Mouse (Mus musculus) limb, embryonic 14.5 days (tissue): Measurements from ENCODE around the gene Ago3. TPM values are rescaled to one million over a fixed set of nuclear protein-coding genes. Genes with fewer than 3 reads are reported as not detected.

Source experiments
- ATAC-seq: fragments of 200-750 bp; cut with Nextera tagmentation; 2 replicates; pipeline ENCODE4 v1.8.0; 2017; ENCODE audit warnings: low read depth, moderate number of reproducible peaks, moderate TSS enrichment; ENCODE audit not compliant: low FRiP score
- DNase-seq: peaks from one replicate; pipeline ENCODE4 v3.0.0-alpha.2; 2015; ENCODE audit warnings: low spot score
- H3K27ac ChIP-seq: fragments of 300-500 bp; sonication (generic); replicated peaks from 2 replicates; pipeline ENCODE4 v1.5.1; 2014; ENCODE audit warnings: low read depth, mild to moderate bottlenecking, low read length, moderate library complexity, mixed read lengths
- H3K27me3 ChIP-seq: fragments of 300-500 bp; sonication (generic); 2 replicates; pipeline ENCODE4 v1.6.1; 2014; ENCODE audit warnings: low read length, mixed read lengths; ENCODE audit not compliant: control insufficient read depth, insufficient read depth
- H3K36me3 ChIP-seq: fragments of 300-500 bp; sonication (generic); 2 replicates; pipeline ENCODE4 v1.6.1; 2014; ENCODE audit warnings: mild to moderate bottlenecking, low read length, moderate library complexity, mixed read lengths; ENCODE audit not compliant: control insufficient read depth, insufficient read depth
- H3K4me1 ChIP-seq: fragments of 300-500 bp; sonication (generic); 2 replicates; pipeline ENCODE4 v1.6.1; 2014; ENCODE audit warnings: antibody characterized with exemption, low read length, mixed read lengths; ENCODE audit not compliant: control insufficient read depth, insufficient read depth
- H3K4me2 ChIP-seq: fragments of 300-500 bp; sonication (generic); replicated peaks from 2 replicates; pipeline ENCODE4 v1.6.1; 2014; ENCODE audit warnings: low read depth, mild to moderate bottlenecking, low read length, moderate library complexity; ENCODE audit not compliant: severe bottlenecking
- H3K4me3 ChIP-seq: fragments of 300-500 bp; sonication (generic); replicated peaks from 2 replicates; pipeline ENCODE4 v1.5.1; 2014; ENCODE audit warnings: low read length
- H3K9ac ChIP-seq: fragments of 300-500 bp; sonication (generic); 2 replicates; pipeline ENCODE4 v1.6.1; 2014; ENCODE audit warnings: mild to moderate bottlenecking, low read depth, low read length, moderate library complexity; ENCODE audit not compliant: severe bottlenecking
- H3K9me3 ChIP-seq: fragments of 300-500 bp; sonication (generic); 2 replicates; pipeline ENCODE4 v1.6.1; 2016; ENCODE audit warnings: low read length; ENCODE audit not compliant: control insufficient read depth
- POLR2A ChIP-seq: fragments of 200-500 bp; IDR thresholded peaks from 2 replicates; pipeline ENCODE4 v1.8.0; 2012; ENCODE audit warnings: inconsistent platforms, mild to moderate bottlenecking, moderate library complexity, borderline replicate concordance; ENCODE audit not compliant: insufficient read depth, insufficient read length; ENCODE audit errors: extremely low read depth
- WGBS: fragments of 180-500 bp; shearing (Covaris S2); extraction: QIAGEN DNeasy Blood & Tissue Kit; methylation state at CpG from one replicate; pipeline ENCODE4 v1.1.7; 2014; 5-methylcytosine and 5-hydroxymethylcytosine counted together
- polyA plus RNA-seq, 2 experiments: library from polyadenylated mRNA; depleted of rRNA in 1 of 2; stranded (reverse) in 1 of 2; unstranded in 1 of 2; fragments of >200 nt; fragmentation: Nextera tagmentation in 1 of 2; extraction: Ambion mirVana in 1 of 2; gene quantifications; 2 replicates each; pipeline versions ENCODE4 v1.2.1 to v1.2.3; 2012 to 2014

Gene Ago3
- polyA plus RNA-seq, 2 experiments = 6.6 to 11.4 TPM

- 51% methylated on average over 4 of the region's 4 CpGs for WGBS
Measured at GRCm38 (mm10) chr4:126339461-126339860, 89.9 kb downstream of the Ago3 start.

GRCm38 (mm10) chr4:126332358-126332757 is 97.0 kb downstream of the Ago3 start:
- WGBS = 49% methylated on average over 3 of the region's 3 CpGs
- no peak for TF ChIP-seq POLR2A
- DNase-seq (no peak), ATAC-seq (no peak)
- Histone ChIP-seq H3K4me3 (no peak overlapping the region), H3K4me1 (no peaks in the 10 kb centered on the region), H3K36me3 (no peaks in the 10 kb centered on the region), H3K27me3 (no peaks in the 10 kb centered on the region), H3K27ac (no peak overlapping the region), H3K9ac (no peak overlapping the region), H3K4me2 (no peak overlapping the region), H3K9me3 (no peaks in the 10 kb centered on the region)

More at GRCm38 (mm10) chr4:126339461-126339860, 89.9 kb downstream of the Ago3 start:
- Histone ChIP-seq H3K9ac (no peak overlapping the region), H3K36me3 (peaks cover 14% of the 10 kb centered on the region), H3K27me3 (no peaks in the 10 kb centered on the region), H3K9me3 (no peaks in the 10 kb centered on the region), H3K4me3 (no peak overlapping the region), H3K4me1 (no peaks in the 10 kb centered on the region), H3K27ac (no peak overlapping the region), H3K4me2 (no peak overlapping the region)
- TF ChIP-seq POLR2A = no peak
- ATAC-seq = no peak
- no peak for DNase-seq

DNA sequence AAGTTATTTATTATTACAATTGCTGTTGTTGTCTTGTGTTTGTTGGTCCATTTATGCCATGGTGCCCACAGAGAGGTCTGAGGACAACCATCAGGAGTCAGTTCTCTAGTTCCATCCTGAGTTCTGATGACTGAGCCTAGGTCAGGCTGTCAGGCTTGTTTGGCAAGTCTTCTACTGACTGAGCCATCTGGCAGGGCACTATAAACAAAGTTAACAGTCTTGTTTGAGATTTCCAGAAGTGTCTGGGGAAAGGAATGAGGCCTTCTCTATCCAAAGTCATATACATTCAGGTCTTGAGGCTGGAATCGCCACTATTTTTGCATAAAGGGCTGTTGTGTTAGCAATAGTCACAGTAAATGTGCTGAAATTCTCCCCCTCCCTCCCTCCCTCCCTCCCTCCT is 97.6 kb downstream of the Ago3 start:
- no peaks in the 10 kb centered on the region for H3K4me1 ChIP-seq
- no peak overlapping the region for H3K27ac ChIP-seq
- no peaks in the 10 kb centered on the region for H3K36me3 ChIP-seq
- ATAC-seq = no peak
- no peak overlapping the region for H3K4me2 ChIP-seq
- no peak overlapping the region for H3K9ac ChIP-seq
- DNase-seq = no peak
- H3K27me3 ChIP-seq = no peaks in the 10 kb centered on the region
- WGBS = 87% methylated on average over 1 of the region's 1 CpGs
- no peak overlapping the region for H3K4me3 ChIP-seq
- H3K9me3 ChIP-seq = no peaks in the 10 kb centered on the region
- no peak for TF ChIP-seq POLR2A

DNA sequence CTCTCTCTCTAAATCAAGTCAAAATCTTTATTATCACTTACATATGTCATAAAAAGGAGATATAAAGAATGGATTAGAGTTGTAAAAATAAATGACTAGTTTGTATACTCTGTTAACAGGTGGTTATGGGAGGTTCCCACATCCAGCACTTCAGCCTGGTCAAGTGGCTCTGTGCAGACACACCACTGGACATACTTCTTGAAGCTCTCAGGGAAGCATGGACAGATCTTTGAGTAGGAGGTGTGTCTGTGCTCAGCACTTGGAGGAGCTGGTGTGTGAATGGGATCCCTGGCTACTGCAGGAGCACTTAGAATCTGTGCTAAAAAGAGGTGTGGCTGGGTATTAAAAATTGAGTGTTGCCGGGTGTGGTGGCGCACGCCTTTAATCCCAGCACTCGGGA is 99.1 kb downstream of the Ago3 start:
- no peak for DNase-seq
- H3K36me3 ChIP-seq = no peaks in the 10 kb centered on the region
- no peaks in the 10 kb centered on the region for H3K27me3 ChIP-seq
- 90% methylated on average over 4 of the region's 4 CpGs for WGBS
- H3K4me3 ChIP-seq = no peak overlapping the region
- no peak overlapping the region for H3K9ac ChIP-seq
- no peak overlapping the region for H3K4me2 ChIP-seq
- no peak for TF ChIP-seq POLR2A
- H3K27ac ChIP-seq = no peak overlapping the region
- H3K4me1 ChIP-seq = peaks cover 8% of the 10 kb centered on the region
- no peak for ATAC-seq
- no peaks in the 10 kb centered on the region for H3K9me3 ChIP-seq

DNA sequence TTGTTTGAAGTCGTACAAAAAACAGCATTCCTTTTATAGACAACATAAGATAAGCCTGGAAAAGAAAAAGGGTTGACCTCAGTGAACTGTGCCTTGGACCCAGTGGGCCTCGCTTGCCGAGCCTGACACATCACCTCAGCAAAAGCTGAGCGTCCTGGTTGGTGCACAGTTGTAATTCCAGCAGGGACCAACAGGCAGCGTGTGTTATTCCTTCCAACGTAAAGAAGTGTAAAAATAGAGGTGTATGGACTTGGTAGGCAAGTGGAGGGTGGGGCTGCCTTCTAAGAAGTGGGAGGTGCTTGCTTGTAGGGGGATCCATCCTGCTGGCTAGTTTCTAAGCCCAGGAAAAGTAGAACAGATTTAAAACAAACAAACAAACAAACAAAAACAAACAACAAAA is 103.3 kb downstream of the Ago3 start:
- H3K4me3 ChIP-seq = no peak overlapping the region
- no peak overlapping the region for H3K27ac ChIP-seq
- no peak for TF ChIP-seq POLR2A
- no peaks in the 10 kb centered on the region for H3K9me3 ChIP-seq
- 16% methylated on average over 6 of the region's 6 CpGs for WGBS
- H3K4me1 ChIP-seq = peaks cover 22% of the 10 kb centered on the region
- ATAC-seq = no peak
- peak; percentile 21 for DNase-seq
- H3K9ac ChIP-seq = no peak overlapping the region
- H3K4me2 ChIP-seq = no peak overlapping the region
- H3K27me3 ChIP-seq = no peaks in the 10 kb centered on the region
- no peaks in the 10 kb centered on the region for H3K36me3 ChIP-seq
